Mouse (Mus musculus) spleen, adult 2 months (tissue): Measurements from ENCODE around the gene Plcxd2. TPM values are rescaled to one million over a fixed set of nuclear protein-coding genes. Genes with fewer than 3 reads are reported as not detected.
A peak's percentile ranks its signal among the peaks of the same experiment; 100 is the strongest.

Source experiments
- DNase-seq, 2 experiments: peaks; one replicate each; pipeline versions ENCODE4 v3.0.0 to v3.0.0-alpha.2; 2012 to 2021; ENCODE audit warnings: low spot score in 2 of 2, low read depth in 1 of 2
- H3K27ac ChIP-seq: fragments of 200-500 bp; 2 replicates; pipeline ENCODE4 v1.5.1; 2012; ENCODE audit warnings: low read length, inconsistent platforms; ENCODE audit not compliant: insufficient read depth
- H3K27me3 ChIP-seq: fragments of 200-500 bp; 2 replicates; pipeline ENCODE4 v1.6.1; 2012; ENCODE audit warnings: mild to moderate bottlenecking, moderate library complexity, low read length, inconsistent platforms; ENCODE audit not compliant: control insufficient read depth, insufficient read depth
- H3K36me3 ChIP-seq: fragments of 200-500 bp; 2 replicates; pipeline ENCODE4 v1.6.1; 2012; ENCODE audit warnings: mild to moderate bottlenecking, low read length, inconsistent platforms; ENCODE audit not compliant: control insufficient read depth, insufficient read depth
- H3K4me1 ChIP-seq: fragments of 200-500 bp; 2 replicates; pipeline ENCODE4 v1.6.1; 2011; ENCODE audit warnings: inconsistent platforms; ENCODE audit not compliant: control insufficient read depth, insufficient read depth, insufficient read length
- H3K4me3 ChIP-seq: fragments of 200-500 bp; 2 replicates; pipeline ENCODE4 v1.5.1; 2011; ENCODE audit warnings: mild to moderate bottlenecking, inconsistent platforms; ENCODE audit not compliant: insufficient read depth, insufficient read length; ENCODE audit errors: extremely low read depth
- CTCF ChIP-seq: fragments of 200-500 bp; IDR thresholded peaks from 2 replicates; pipeline ENCODE4 v1.5.1; 2011; ENCODE audit warnings: mild to moderate bottlenecking, inconsistent platforms; ENCODE audit not compliant: insufficient read depth, insufficient read length, insufficient replicate concordance; ENCODE audit errors: extremely low read depth
- POLR2A ChIP-seq: fragments of 200-500 bp; IDR thresholded peaks from 2 replicates; pipeline ENCODE4 v1.6.1; 2011; ENCODE audit warnings: low read depth, low read length, inconsistent platforms
- WGBS: fragments of 180-500 bp; shearing (Covaris S2); methylation state at CpG from one replicate; pipeline ENCODE4 v1.1.7; 2018; 5-methylcytosine and 5-hydroxymethylcytosine counted together
- polyA plus RNA-seq: library from polyadenylated mRNA; depleted of rRNA; stranded (reverse); fragments of >200 nt; gene quantifications from 2 replicates; pipeline ENCODE4 v1.2.3, GENCODE M21; 2012; rRNA removed

Gene Plcxd2
- polyA plus RNA-seq = 1.7 and 1.9 TPM in 2 replicates

GRCm38 (mm10) chr16:46010153-46010905, at the start of gene Plcxd2:
TSS of gene Plcxd2 (minus strand) at chr16:46010218.
- Histone ChIP-seq H3K4me3 (peak within 1 kb of the TSS; percentile 71), H3K27me3 (no peaks in the 10 kb centered on the region), H3K27ac (peak within 1 kb of the TSS; percentile 91), H3K36me3 (no peaks in the 10 kb centered on the region), H3K4me1 (peaks cover 3% of the 10 kb centered on the region; the same call in 1 of the 2 replicates)
- WGBS = under 1% methylated on average over 39 of the region's 39 CpGs
- peak; percentile 89 to 93 for DNase-seq
- peak; percentile 81 for TF ChIP-seq POLR2A
- no peak for TF ChIP-seq CTCF

GRCm38 (mm10) chr16:46046906-46047305, 36.9 kb upstream of the Plcxd2 start:
- Histone ChIP-seq H3K27me3 (no peaks in the 10 kb centered on the region), H3K27ac (no peak overlapping the region), H3K4me3 (no peak overlapping the region), H3K36me3 (no peaks in the 10 kb centered on the region), H3K4me1 (no peaks in the 10 kb centered on the region)
- TF ChIP-seq CTCF = no peak
- no peak for TF ChIP-seq POLR2A
- 87% methylated on average over 2 of the region's 2 CpGs for WGBS
- no peak for DNase-seq

- Histone ChIP-seq H3K36me3 (no peaks in the 10 kb centered on the region), H3K27ac (no peak overlapping the region), H3K4me1 (no peaks in the 10 kb centered on the region), H3K27me3 (no peaks in the 10 kb centered on the region), H3K4me3 (no peak overlapping the region)
- DNase-seq = no peak
- no peak for TF ChIP-seq POLR2A
- TF ChIP-seq CTCF = no peak
- 77% methylated on average over 2 of the region's 2 CpGs for WGBS
Measured at GRCm38 (mm10) chr16:46036261-46036660, 26.2 kb upstream of the Plcxd2 start.

GRCm38 (mm10) chr16:46033896-46034295, 23.9 kb upstream of the Plcxd2 start:
- 78% methylated on average over 9 of the region's 9 CpGs for WGBS
- no peaks in the 10 kb centered on the region for H3K4me1 ChIP-seq
- no peaks in the 10 kb centered on the region for H3K27me3 ChIP-seq
- no peak overlapping the region for H3K4me3 ChIP-seq
- TF ChIP-seq CTCF (no peak), POLR2A (no peak)
- H3K36me3 ChIP-seq = no peaks in the 10 kb centered on the region
- DNase-seq = no peak
- H3K27ac ChIP-seq = no peak overlapping the region

DNA sequence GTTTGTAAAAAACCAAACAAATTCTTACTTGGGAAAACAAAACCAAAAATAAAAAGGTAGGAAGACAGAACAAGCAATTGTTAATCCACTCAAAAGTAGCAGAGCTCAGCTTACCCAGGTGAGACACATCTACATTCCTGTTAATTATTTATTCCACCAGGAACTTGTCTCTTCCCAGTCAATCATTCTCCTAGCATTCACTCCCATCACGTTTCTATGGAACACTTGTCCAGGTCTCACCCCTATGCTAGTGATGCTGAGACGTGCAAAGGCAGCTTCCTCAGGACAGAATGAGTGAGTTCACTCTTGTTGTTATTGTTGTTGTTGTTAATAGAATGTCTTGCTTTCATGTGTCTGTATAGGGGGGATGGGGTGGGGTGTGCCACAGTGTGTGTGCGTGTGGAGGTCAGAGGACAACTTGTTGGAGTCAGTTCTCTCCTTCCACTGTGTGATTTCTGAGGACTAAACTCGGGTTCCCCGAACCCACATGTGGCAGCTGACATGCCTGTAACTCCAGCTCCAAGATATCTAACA, 13.0 kb upstream of the Plcxd2 start:
- H3K36me3 ChIP-seq = no peaks in the 10 kb centered on the region
- no peaks in the 10 kb centered on the region for H3K27me3 ChIP-seq
- TF ChIP-seq POLR2A = no peak
- TF ChIP-seq CTCF = no peak
- no peak for DNase-seq
- 72% methylated on average over 5 of the region's 5 CpGs for WGBS
- H3K4me3 ChIP-seq = no peak overlapping the region
- H3K27ac ChIP-seq = no peak overlapping the region
- peaks cover 3% of the 10 kb centered on the region; the same call in 1 of the 2 replicates for H3K4me1 ChIP-seq

- Histone ChIP-seq H3K4me3 (no peak overlapping the region), H3K27ac (no peak overlapping the region)
- DNase-seq = peak; percentile 30 to 59
Measured at GRCm38 (mm10) chr16:46022189-46022928, 12.3 kb upstream of the Plcxd2 start.

More at GRCm38 (mm10) chr16:46022189-46022928, 12.3 kb upstream of the Plcxd2 start:
- Histone ChIP-seq H3K36me3 (no peaks in the 10 kb centered on the region), H3K4me1 (peaks cover 3% of the 10 kb centered on the region; the same call in 1 of the 2 replicates), H3K27me3 (no peaks in the 10 kb centered on the region)
- no peak for TF ChIP-seq POLR2A
- TF ChIP-seq CTCF = peak; percentile 75; the same call in 1 of the 2 replicates
- WGBS = 10% methylated on average over 5 of the region's 5 CpGs
